Mouse (Mus musculus) bone marrow, adult 2 months (tissue): Measurements from ENCODE around the gene Kyat1.
A peak's percentile ranks its signal among the peaks of the same experiment; 100 is the strongest.

ENCODE experiments used
- CTCF ChIP-seq: fragments of 200-500 bp; IDR thresholded peaks from 2 replicates; pipeline ENCODE4 v1.5.1; 2011; ENCODE audit warnings: low read length, control low read depth; ENCODE audit not compliant: control insufficient read depth, insufficient read depth
- POLR2A ChIP-seq: fragments of 200-500 bp; IDR thresholded peaks from 2 replicates; pipeline ENCODE4 v1.6.1; 2011; ENCODE audit warnings: low read depth, mild to moderate bottlenecking, control low read depth, low read length, borderline replicate concordance; ENCODE audit not compliant: control insufficient read depth

- TF ChIP-seq CTCF: peak; percentile 49; the same call in 1 of the 2 replicates
- no peak for TF ChIP-seq POLR2A
Observed at GRCm38 (mm10) chr2:30203439-30203838, 2.2 kb downstream of the Kyat1 start.
